Mouse (Mus musculus) urinary bladder, postnatal 25 days (tissue): ENCODE results near the gene Il7r.
"Not testable (repeated sequence)": the region's sequence is repeated elsewhere in the genome, so short reads cannot be mapped to it uniquely, and the experiment has no call there.

Experiments
- DNase-seq: peaks from one replicate; pipeline ENCODE4 v3.0.0; 2022; ENCODE audit warnings: low spot score

Gene Il7r

GRCm38 (mm10) chr15:9530076-9530475, at the start of gene Il7r:
TSS of gene Il7r (minus strand) at chr15:9530176.
- DNase-seq: no peak

- DNase-seq: no peak
Observed at GRCm38 (mm10) chr15:9577303-9577702, 47.3 kb upstream of the Il7r start.

- DNase-seq: no peak
Observed at GRCm38 (mm10) chr15:9574796-9575195, 44.8 kb upstream of the Il7r start.

- no peak for DNase-seq
Observed at GRCm38 (mm10) chr15:9573361-9573760, 43.4 kb upstream of the Il7r start.

GRCm38 (mm10) chr15:9572664-9573063, 42.7 kb upstream of the Il7r start:
- DNase-seq: no peak

- DNase-seq: no peak
Observed at GRCm38 (mm10) chr15:9571896-9572295, 41.9 kb upstream of the Il7r start.

- DNase-seq: no peak
Observed at GRCm38 (mm10) chr15:9567316-9567715, 37.3 kb upstream of the Il7r start.

- DNase-seq: no peak
Observed at GRCm38 (mm10) chr15:9565396-9565795, 35.4 kb upstream of the Il7r start.

GRCm38 (mm10) chr15:9564156-9564555, 34.2 kb upstream of the Il7r start:
- DNase-seq: no peak

GRCm38 (mm10) chr15:9557264-9557663, 27.3 kb upstream of the Il7r start:
- not testable (repeated sequence) for DNase-seq

- DNase-seq: no peak
Observed at GRCm38 (mm10) chr15:9548951-9549350, 19.0 kb upstream of the Il7r start.

- DNase-seq: no peak
Observed at GRCm38 (mm10) chr15:9535200-9535599, 5.2 kb upstream of the Il7r start.

GRCm38 (mm10) chr15:9533356-9533902, 3.5 kb upstream of the Il7r start:
- no peak for DNase-seq

GRCm38 (mm10) chr15:9529646-9530045, 330 bp downstream of the Il7r start:
- no peak for DNase-seq

- DNase-seq: no peak
Observed at GRCm38 (mm10) chr15:9528186-9528935, 1.6 kb downstream of the Il7r start.

GRCm38 (mm10) chr15:9526412-9526811, 3.6 kb downstream of the Il7r start:
- DNase-seq: no peak

- no peak for DNase-seq
Observed at GRCm38 (mm10) chr15:9524907-9525306, 5.1 kb downstream of the Il7r start.

- no peak for DNase-seq
Observed at GRCm38 (mm10) chr15:9523956-9524355, 6.0 kb downstream of the Il7r start.

GRCm38 (mm10) chr15:9523059-9523458, 6.9 kb downstream of the Il7r start:
- DNase-seq: no peak

- no peak for DNase-seq
Observed at GRCm38 (mm10) chr15:9492077-9492476, 37.9 kb downstream of the Il7r start.

- no peak for DNase-seq
Observed at GRCm38 (mm10) chr15:9489417-9490118, 40.4 kb downstream of the Il7r start.

- DNase-seq: no peak
Observed at GRCm38 (mm10) chr15:9473188-9473587, 56.8 kb downstream of the Il7r start.

GRCm38 (mm10) chr15:9472618-9473017, 57.4 kb downstream of the Il7r start:
- no peak for DNase-seq
